Mouse (Mus musculus) spleen, adult 18-20 months (tissue): ENCODE measurements around the gene Rnf20.

Source experiments
- DNase-seq, 2 experiments: peaks; one replicate each; pipeline ENCODE4 v3.0.0; 2022; ENCODE audit warnings: mixed read lengths in 2 of 2

Gene Rnf20

DNA sequence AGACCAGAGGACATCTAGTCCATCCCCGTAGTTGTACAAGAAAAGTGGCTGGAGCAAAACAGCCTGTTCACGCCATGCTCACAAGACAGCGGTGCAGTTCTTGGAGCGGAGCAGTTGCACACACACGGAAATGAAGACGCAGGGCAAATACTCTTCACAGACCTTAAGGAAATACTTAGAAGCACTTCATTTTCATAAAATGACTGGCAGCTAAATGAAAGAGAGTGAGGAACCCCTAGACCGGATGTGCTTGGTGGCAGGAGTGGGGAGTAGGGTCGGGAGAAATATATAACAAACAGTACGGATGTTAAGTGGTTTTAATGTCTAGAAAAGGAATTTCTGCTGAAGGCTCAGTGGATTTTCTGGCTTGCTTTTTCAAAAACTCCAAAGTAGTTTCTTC, 29.9 kb downstream of the Rnf20 start:
- no peak for DNase-seq

DNA sequence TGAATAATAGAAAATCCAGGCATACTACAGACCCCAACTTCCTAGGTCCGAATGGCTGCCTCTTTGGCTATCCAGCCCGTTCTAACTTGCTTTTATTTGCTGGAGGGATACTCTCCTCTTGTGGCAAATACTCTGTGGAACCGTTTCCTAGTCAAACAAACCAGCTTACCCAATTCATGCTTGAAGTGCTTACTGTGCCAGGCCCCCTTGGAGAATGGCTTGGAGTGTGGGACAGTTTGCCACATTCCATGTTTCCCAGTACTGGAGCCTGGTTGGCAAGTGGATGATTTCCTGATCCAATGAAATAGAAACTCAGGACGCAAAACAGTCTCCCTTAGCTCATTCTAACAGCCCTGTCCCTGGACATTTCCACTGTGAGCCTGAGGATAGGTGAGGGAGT, 30.4 kb downstream of the Rnf20 start:
- DNase-seq, result no peak

DNA sequence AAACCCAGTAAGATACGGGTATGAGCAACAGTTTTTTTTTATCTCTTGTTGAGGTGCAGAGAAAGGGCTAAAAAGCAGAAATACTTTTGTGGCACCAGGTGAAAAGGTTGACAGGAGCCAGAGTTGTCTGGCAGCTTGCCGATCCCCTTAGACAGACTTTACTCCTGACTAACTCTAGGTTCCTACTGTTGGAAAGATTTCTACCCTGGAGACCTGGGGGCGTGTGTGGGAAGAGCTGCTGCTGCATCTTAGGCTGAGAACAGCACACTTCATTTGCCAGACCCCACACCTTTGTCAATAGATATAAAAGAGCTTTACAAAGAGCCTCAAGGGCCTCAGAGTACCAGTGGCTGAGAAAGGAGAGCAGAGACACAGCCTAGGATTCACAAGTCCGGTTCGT, 33.0 kb downstream of the Rnf20 start:
- DNase-seq, result no peak

DNA sequence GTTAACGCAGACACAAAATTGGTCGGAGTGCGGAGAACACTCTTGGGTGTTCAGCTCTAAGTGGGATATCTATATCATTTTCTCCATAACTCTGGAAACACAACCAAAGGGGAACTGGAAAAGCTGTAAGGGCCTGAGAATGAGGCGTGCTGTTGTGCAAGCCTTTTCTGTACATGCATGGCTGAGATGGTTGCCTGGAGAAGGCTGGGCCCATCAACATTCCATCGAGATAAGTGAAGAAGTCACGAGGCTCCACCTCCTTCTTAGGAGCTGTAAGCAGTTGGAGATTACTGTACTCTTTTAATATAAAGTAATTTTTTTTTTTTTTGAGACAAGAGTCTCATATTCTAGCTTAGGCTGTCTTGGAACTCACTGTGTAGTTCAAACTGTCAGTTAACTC, 44.3 kb downstream of the Rnf20 start:
- DNase-seq, result no peak

DNA sequence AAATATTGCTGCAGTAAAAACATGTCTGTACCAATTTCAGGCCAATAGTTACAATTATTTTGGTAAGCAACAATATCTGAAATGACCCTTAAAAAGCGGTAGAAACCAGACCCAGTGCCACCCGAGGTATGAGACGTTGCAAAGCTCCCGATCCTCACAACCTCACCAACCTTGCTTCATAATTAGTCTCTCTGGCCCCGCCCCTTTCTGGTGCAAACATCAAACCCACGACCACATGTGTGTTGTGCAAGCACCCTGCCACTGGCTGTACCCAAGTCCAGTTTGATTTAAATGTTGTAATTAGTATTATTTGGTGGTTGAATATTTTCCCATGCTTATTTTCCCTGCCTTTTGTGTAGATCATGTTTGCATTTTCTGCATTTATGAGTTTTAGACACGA, 45.0 kb downstream of the Rnf20 start:
- DNase-seq, result no peak

DNA sequence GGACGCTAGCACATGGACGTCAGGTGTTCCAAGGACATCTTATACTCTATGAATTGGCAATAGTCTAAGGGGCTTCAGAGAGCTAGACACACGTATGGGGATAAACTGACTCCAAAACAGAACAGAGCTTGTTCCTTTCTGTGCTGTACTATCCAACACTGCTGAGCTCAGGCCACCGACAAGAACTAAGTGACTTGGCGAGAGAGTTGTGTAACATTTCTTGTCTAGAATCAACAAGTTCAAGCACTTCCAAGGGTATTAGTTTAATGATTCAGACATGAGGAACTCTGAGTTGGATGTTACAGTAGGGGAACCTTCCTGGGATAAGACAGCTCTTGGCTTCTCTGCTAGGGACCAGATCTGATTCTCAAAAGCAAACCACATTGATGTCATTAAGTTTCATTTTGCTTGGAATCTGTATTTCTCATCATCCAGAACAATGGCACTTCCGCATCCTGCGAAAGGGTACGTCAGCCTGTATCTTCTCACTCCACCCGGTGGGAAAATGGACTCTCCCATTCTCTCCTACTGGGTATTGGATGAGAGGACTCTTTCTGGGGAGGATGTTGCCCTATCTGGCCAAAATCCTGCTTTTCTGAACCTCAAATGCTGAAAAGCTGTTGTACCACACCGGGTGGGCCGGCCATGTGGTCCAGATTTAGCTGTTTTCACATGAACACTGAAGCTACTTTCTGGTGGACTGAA, 48.5 kb downstream of the Rnf20 start:
- DNase-seq, result no peak

DNA sequence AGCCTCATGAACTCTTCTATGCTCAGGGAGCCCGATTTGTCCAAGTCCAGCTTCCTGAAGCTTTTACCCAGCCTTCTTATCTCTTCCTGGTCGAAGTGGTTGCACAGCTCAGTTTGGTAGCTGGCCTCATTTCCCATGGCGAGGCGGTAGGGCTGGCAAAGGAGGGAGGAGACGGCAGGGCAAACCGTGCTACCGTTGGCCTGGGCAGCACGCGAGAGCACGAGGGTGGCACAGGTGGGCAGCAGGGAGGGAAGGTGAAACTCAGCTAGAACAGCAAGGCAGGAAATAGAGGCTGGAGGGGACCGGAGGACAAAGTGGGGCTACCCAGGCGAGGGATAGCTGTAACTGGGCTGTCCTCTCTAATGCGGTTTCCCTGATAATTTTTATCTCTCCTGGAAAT, 50.0 kb downstream of the Rnf20 start, which contains the start of gene Ppp3r2:
Ppp3r2 (minus strand) TSS at position 213 of the 400 bp plus-strand sequence.
- DNase-seq, result no peak

DNA sequence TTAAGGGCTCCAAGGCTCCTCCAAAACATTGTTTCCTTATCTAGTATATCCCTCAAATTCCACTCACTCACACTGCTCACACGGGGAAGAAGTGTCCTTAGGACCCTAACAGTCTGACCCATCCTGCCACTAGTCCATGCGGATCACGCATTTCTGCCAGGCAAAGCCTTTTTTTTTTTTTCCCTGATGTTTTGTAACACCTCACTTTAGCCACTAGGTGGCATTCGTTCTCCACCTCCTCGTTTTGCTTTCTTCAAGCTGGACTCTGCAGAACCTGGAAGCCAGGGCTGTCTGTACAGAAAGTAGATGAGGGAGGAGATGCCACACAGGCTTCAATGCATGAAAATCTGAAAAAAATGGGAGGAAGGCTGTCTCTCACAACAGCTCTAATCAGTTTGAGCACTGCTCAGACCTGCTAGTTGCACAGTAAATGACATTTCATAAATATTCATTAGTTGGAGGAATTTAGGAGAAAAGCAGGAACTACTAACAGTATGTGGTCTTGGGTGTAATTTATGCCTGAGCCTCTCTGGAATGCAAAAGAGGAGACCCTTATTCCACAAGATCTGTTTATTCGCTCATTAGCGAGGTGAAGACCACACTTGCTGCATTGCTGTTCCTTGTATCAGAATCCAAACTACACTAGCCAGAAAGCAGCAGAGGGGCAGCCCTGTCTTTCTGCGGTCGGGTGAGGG, 56.9 kb downstream of the Rnf20 start:
- DNase-seq, result peak in 1 of 2 experiments; percentile 13

DNA sequence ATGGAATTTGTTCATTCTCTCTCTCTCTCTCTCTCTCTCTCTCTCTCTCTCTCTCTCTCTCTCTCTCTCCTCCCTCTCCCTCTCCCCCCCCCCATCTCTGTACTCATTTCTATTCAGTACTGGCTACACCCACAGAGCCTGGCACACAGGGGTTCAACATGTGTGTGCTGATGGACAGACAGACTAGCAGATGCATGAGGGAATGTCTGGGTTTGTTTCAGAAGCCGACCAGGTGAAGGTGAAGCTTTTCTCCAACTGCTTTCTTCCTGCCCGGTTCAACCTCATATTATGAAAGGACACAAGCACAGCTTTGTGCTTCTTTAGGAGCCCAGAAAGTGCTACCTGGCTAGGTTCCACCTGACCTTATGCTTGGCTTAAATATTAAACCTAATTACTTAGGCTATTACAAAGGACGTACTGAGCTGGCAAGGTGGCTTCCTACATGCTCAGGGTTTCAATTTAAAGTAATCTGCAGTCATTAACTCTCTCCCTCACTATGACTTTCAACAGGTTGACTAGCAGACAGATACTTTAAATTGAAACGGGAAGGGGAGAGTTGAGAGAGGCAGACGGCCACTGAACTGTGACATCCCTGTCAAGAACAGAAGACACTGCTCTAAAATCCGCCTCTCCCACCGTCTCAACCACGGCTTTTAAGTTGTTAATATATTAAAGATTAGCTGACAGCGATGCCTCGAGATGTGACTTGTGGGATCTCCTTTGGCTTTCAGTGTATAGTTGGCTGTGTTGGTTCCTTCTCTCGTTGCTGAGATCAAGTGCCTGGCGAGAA, 59.8 kb downstream of the Rnf20 start:
- DNase-seq, result no peak
